Mouse (Mus musculus) midbrain, postnatal 0 days (tissue): ENCODE measurements around the gene Disc1. TPM values are rescaled to one million over a fixed set of nuclear protein-coding genes. Genes with fewer than 3 reads are reported as not detected.

Source experiments
- ATAC-seq: fragments of 200-750 bp; cut with Nextera tagmentation; 2 replicates; pipeline ENCODE4 v1.8.0; 2017; ENCODE audit warnings: moderate number of reproducible peaks, mild to moderate bottlenecking, moderate TSS enrichment, moderate library complexity; ENCODE audit not compliant: low FRiP score
- DNase-seq: peaks from one replicate; pipeline ENCODE4 v3.0.0-alpha.2; 2015; ENCODE audit warnings: low spot score
- H3K27ac ChIP-seq: fragments of 300-500 bp; sonication (generic); 2 replicates; pipeline ENCODE4 v1.5.1; 2014; ENCODE audit warnings: low read depth, mild to moderate bottlenecking, low read length, mixed read lengths
- H3K27me3 ChIP-seq: fragments of 300-500 bp; sonication (generic); 2 replicates; pipeline ENCODE4 v1.6.1; 2014; ENCODE audit warnings: low read length, control low read depth, mixed read lengths; ENCODE audit not compliant: insufficient read depth
- H3K36me3 ChIP-seq: fragments of 300-500 bp; sonication (generic); 2 replicates; pipeline ENCODE4 v1.6.1; 2014; ENCODE audit warnings: low read length, control low read depth, mixed read lengths; ENCODE audit not compliant: insufficient read depth
- H3K4me1 ChIP-seq: fragments of 300-500 bp; sonication (generic); 2 replicates; pipeline ENCODE4 v1.6.1; 2014; ENCODE audit warnings: mild to moderate bottlenecking, control low read depth, antibody characterized with exemption, low read length, mixed read lengths; ENCODE audit not compliant: insufficient read depth
- H3K4me2 ChIP-seq: fragments of 300-500 bp; sonication (generic); 2 replicates; pipeline ENCODE4 v1.6.1; 2014; ENCODE audit warnings: low read depth, mild to moderate bottlenecking, low read length, mixed read lengths; ENCODE audit not compliant: poor library complexity, severe bottlenecking
- H3K4me3 ChIP-seq: fragments of 300-500 bp; sonication (generic); 2 replicates; pipeline ENCODE4 v1.5.1; 2014; ENCODE audit warnings: low read depth, mild to moderate bottlenecking, low read length, moderate library complexity
- H3K9ac ChIP-seq: fragments of 300-500 bp; sonication (generic); replicated peaks from 2 replicates; pipeline ENCODE4 v1.6.1; 2014; ENCODE audit warnings: mild to moderate bottlenecking, low read length, moderate library complexity, mixed read lengths; ENCODE audit not compliant: poor library complexity, severe bottlenecking
- H3K9me3 ChIP-seq: fragments of 300-500 bp; sonication (generic); 2 replicates; pipeline ENCODE4 v1.6.1; 2016; ENCODE audit warnings: low read length, control low read depth
- CTCF ChIP-seq: IDR thresholded peaks from 2 replicates; pipeline ENCODE4 v1.5.1; 2016; ENCODE audit warnings: antibody characterized with exemption, mild to moderate bottlenecking
- WGBS: fragments of 180-500 bp; shearing (Covaris S2); extraction: QIAGEN DNeasy Blood & Tissue Kit; methylation state at CpG from one replicate; pipeline ENCODE4 v1.1.7; 2014; 5-methylcytosine and 5-hydroxymethylcytosine counted together
- polyA plus RNA-seq: library from polyadenylated mRNA; unstranded; fragments of >200 nt; fragmentation: Nextera tagmentation; extraction: Ambion mirVana; gene quantifications from 2 replicates; pipeline ENCODE4 v1.2.1, GENCODE M21; 2015
- total RNA-seq: library from RNA; depleted of rRNA; stranded (reverse); fragments of >200 nt; gene quantifications from 2 replicates; pipeline ENCODE4 v1.2.3, GENCODE M21; 2014

The Disc1 gene
- total and polyA plus RNA-seq, 2 experiments from 2014 or later = 1.4 to 6.1 TPM

DNA sequence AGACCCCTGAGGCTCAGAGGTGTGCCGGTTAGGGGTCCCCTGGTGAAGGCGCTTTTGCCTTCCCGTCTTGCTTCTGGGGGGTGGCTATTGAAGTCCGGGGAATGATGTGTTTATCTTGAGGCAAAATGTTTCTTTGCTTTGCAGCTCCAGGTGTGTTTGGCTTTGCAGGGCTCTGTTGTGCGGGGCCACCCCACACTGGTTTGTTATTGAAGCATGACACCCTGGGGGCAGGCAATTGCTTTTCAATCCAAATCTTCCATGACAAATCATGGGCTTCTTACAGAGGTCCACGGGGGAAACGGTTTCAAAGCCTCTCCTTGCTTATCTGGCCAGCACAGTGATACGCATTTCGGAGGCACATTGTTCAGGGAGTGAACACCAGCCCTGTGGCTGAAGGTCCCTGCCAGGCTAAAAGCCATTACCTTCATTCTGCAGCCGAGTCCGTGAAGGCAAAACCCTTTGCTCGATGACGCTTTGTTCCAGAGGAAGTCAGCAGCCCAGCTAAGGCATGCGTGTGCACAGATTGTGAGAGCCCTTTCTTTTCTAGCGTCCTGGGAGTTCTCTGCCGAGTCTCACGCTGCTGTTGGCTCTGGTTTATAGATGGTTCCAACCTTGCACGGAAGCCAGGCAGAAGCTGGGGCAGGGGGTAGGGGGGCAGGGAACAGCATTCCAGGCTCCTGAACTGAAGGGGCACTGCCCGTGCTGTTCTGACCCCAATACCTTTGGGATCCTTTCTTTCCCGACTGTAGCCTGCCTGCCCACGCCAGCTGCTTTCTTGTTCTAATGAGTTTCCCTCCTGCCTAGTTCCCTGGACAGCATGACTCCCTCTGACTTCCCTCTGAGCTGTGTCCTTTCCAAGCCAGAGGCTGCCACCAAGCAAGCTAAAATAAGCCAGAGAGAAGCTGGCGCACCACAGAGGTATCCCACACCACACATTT lies 182.2 kb downstream of the Disc1 start:
- ATAC-seq (no peak; the same call in 1 of the 2 replicates), DNase-seq (peak; percentile 57)
- 8% methylated on average over 22 of the region's 22 CpGs for WGBS
- Histone ChIP-seq H3K4me3 (no peak overlapping the region), H3K27me3 (no peaks in the 10 kb centered on the region), H3K36me3 (no peaks in the 10 kb centered on the region), H3K9me3 (no peaks in the 10 kb centered on the region), H3K4me2 (peak overlapping the region; percentile 41), H3K9ac (peak overlapping the region; percentile 29), H3K4me1 (peaks cover 13% of the 10 kb centered on the region), H3K27ac (peak overlapping the region; percentile 67)
- TF ChIP-seq CTCF = no peak

DNA sequence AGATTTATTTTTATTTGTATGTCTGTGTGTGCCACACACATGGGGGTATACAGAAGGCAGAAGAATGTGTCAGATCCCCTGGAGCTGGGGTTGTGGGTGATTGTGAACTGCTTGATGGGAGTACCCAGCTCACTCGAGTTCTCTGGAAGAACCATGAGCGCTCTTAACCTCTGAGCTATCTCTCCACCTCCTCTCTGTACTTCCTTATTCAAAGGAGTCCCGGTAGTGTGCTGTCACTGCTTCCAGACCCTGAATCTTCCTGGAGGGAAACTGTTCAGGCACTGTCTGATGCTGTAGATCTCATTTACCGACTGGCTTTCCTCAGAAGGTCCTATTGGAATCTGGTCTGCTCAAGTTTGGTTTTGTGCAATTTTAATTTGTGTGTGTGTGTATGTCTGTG lies 186.8 kb downstream of the Disc1 start:
- H3K9me3 ChIP-seq = no peaks in the 10 kb centered on the region
- peaks cover 14% of the 10 kb centered on the region for H3K4me1 ChIP-seq
- TF ChIP-seq CTCF = no peak
- no peak overlapping the region for H3K9ac ChIP-seq
- DNase-seq (no peak), ATAC-seq (no peak)
- H3K4me3 ChIP-seq = no peak overlapping the region
- H3K36me3 ChIP-seq = no peaks in the 10 kb centered on the region
- WGBS = 65% methylated on average over 4 of the region's 4 CpGs
- H3K27me3 ChIP-seq = no peaks in the 10 kb centered on the region
- no peak overlapping the region for H3K27ac ChIP-seq
- H3K4me2 ChIP-seq = no peak overlapping the region

GRCm38 (mm10) chr8:125242382-125242781 lies 188.4 kb downstream of the Disc1 start:
- no peak overlapping the region for H3K4me3 ChIP-seq
- no peak overlapping the region for H3K4me2 ChIP-seq
- H3K27me3 ChIP-seq = no peaks in the 10 kb centered on the region
- no peak for ATAC-seq
- WGBS = 39% methylated on average over 10 of the region's 10 CpGs
- no peak overlapping the region for H3K27ac ChIP-seq
- peak; percentile 38 for DNase-seq
- no peaks in the 10 kb centered on the region for H3K9me3 ChIP-seq
- peaks cover 4% of the 10 kb centered on the region; the same call in 1 of the 2 replicates for H3K4me1 ChIP-seq
- TF ChIP-seq CTCF = no peak
- no peak overlapping the region for H3K9ac ChIP-seq
- no peaks in the 10 kb centered on the region for H3K36me3 ChIP-seq

DNA sequence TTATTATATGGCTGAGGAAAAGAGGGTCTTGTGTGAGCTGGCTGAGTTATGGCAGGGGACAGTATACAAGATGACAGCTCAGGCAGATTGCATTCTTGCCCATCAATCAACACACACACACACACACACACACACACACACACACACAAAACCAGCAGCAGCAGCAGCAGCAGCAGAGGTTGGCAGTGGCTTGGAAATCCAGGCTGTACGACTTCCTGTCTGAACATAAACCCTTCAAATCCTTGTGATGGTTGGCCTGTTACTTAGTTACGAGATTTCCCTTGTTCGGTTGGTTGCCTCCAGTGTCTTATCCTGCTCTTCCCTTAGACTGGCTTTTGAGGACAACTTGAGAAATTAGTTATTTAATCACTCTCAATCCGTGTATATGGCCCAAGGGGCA lies 188.9 kb downstream of the Disc1 start:
- TF ChIP-seq CTCF = no peak
- DNase-seq = peak; percentile 30
- Histone ChIP-seq H3K27ac (no peak overlapping the region), H3K9me3 (no peaks in the 10 kb centered on the region), H3K27me3 (no peaks in the 10 kb centered on the region), H3K36me3 (no peaks in the 10 kb centered on the region), H3K4me1 (peaks cover 4% of the 10 kb centered on the region; the same call in 1 of the 2 replicates), H3K9ac (no peak overlapping the region), H3K4me3 (no peak overlapping the region), H3K4me2 (no peak overlapping the region)
- no peak for ATAC-seq
- 30% methylated on average over 4 of the region's 4 CpGs for WGBS

DNA sequence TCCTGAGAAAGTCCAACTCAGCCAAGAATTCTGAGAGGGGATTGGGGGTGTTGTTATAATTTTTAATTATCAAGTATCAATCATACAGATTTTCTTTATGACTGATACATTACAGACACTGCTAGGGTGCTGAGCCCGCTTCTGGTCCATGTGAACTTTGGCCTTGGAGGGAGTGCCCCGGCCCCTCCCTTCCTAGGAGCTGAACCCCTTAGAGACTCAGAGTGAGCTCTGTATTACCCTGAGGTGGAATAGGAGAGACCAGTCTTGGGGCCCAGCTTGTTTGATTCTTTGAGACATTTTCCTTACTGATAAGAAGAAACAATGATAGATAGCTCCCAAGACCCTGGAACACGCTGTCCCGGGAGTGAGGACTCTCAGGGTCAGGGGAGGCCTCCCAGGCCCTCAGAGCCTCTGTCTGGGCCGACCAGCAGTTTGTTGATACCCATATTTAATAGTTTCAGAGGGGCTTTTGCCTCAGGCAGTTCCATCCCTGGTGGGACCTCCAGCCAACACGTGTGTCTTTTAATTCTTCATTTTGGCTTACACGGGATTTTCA lies 192.8 kb downstream of the Disc1 start:
- no peak overlapping the region for H3K27ac ChIP-seq
- no peak for TF ChIP-seq CTCF
- WGBS = 48% methylated on average over 7 of the region's 7 CpGs

DNA sequence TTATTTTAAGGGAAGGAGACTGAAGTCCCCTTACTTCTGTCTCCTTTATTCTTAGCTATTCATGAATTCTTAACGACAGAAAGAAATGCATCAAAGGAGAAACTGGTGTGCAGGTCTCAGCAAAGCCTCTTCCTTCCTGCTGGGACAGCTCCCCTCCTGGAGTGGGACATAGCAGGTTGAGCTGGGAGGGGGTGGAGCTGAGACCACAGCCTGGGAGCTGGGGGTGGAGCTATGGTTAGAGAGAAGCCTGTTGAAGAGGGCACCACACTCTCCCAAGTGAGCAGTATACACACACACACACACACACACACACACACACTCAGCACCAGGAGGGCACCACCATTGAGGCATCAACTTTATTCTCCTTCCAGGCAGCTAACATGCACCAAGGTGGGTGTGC lies 193.4 kb downstream of the Disc1 start:
- no peaks in the 10 kb centered on the region for H3K9me3 ChIP-seq
- H3K9ac ChIP-seq = no peak overlapping the region
- no peak overlapping the region for H3K27ac ChIP-seq
- TF ChIP-seq CTCF = no peak
- H3K4me3 ChIP-seq = no peak overlapping the region
- H3K36me3 ChIP-seq = no peaks in the 10 kb centered on the region
- WGBS = 3% methylated on average over 1 of the region's 1 CpGs
- H3K27me3 ChIP-seq = no peaks in the 10 kb centered on the region
- DNase-seq (no peak), ATAC-seq (no peak)
- no peak overlapping the region for H3K4me2 ChIP-seq
- no peaks in the 10 kb centered on the region; the same call in 1 of the 2 replicates for H3K4me1 ChIP-seq

More for the DNA sequence above, 192.8 kb downstream of the Disc1 start:
- no peak overlapping the region for H3K9ac ChIP-seq
- DNase-seq = no peak
- no peak overlapping the region for H3K4me2 ChIP-seq
- ATAC-seq = no peak
- H3K36me3 ChIP-seq = no peaks in the 10 kb centered on the region
- no peak overlapping the region for H3K4me3 ChIP-seq
- no peaks in the 10 kb centered on the region for H3K9me3 ChIP-seq
- peaks cover 3% of the 10 kb centered on the region; the same call in 1 of the 2 replicates for H3K4me1 ChIP-seq
- no peaks in the 10 kb centered on the region for H3K27me3 ChIP-seq
